Mouse (Mus musculus) neural tube, embryonic 15.5 days (tissue): ENCODE results near the gene Erc1. TPM values are rescaled to one million over a fixed set of nuclear protein-coding genes. Genes with fewer than 3 reads are reported as not detected.
"Not testable (repeated sequence)": the region's sequence is repeated elsewhere in the genome, so short reads cannot be mapped to it uniquely, and the experiment has no call there.

Experiments used
- ATAC-seq: fragments of 200-750 bp; cut with Nextera tagmentation; 2 replicates; pipeline ENCODE4 v1.8.0; 2017; ENCODE audit warnings: mild to moderate bottlenecking, moderate TSS enrichment, moderate library complexity; ENCODE audit not compliant: low FRiP score
- H3K27ac ChIP-seq: fragments of 300-500 bp; sonication (generic); replicated peaks from 2 replicates; pipeline ENCODE4 v1.5.1; 2015; ENCODE audit warnings: mild to moderate bottlenecking, inconsistent platforms
- H3K27me3 ChIP-seq: fragments of 300-500 bp; sonication (generic); replicated peaks from 2 replicates; pipeline ENCODE4 v1.6.1; 2015; ENCODE audit warnings: inconsistent platforms
- H3K36me3 ChIP-seq: fragments of 300-500 bp; sonication (generic); 2 replicates; pipeline ENCODE4 v1.6.1; 2015; ENCODE audit warnings: inconsistent platforms
- H3K4me1 ChIP-seq: fragments of 300-500 bp; sonication (generic); 2 replicates; pipeline ENCODE4 v1.6.1; 2015; ENCODE audit warnings: inconsistent platforms
- H3K4me2 ChIP-seq: fragments of 300-500 bp; sonication (generic); 2 replicates; pipeline ENCODE4 v1.6.1; 2015; ENCODE audit warnings: inconsistent platforms, mild to moderate bottlenecking, moderate library complexity
- H3K4me3 ChIP-seq: fragments of 300-500 bp; sonication (generic); replicated peaks from 2 replicates; pipeline ENCODE4 v1.5.1; 2015; ENCODE audit warnings: mild to moderate bottlenecking, inconsistent platforms
- H3K9ac ChIP-seq: fragments of 300-500 bp; sonication (generic); replicated peaks from 2 replicates; pipeline ENCODE4 v1.6.1; 2015; ENCODE audit warnings: mild to moderate bottlenecking, inconsistent platforms
- H3K9me3 ChIP-seq: fragments of 300-500 bp; sonication (generic); replicated peaks from 2 replicates; pipeline ENCODE4 v1.6.1; 2016; ENCODE audit warnings: inconsistent platforms
- WGBS: fragments of 180-500 bp; shearing (Covaris S2); methylation state at CpG from one replicate; pipeline ENCODE4 v1.1.7; 2015; ENCODE audit warnings: mixed read lengths; 5-methylcytosine and 5-hydroxymethylcytosine counted together
- polyA plus RNA-seq: library from polyadenylated mRNA; unstranded; fragments of >200 nt; fragmentation: Nextera tagmentation; extraction: Ambion mirVana; gene quantifications from 2 replicates; pipeline ENCODE4 v1.2.1, GENCODE M21; 2015

The Erc1 gene
- polyA plus RNA-seq, 1 experiment from 2014 or later, result 51.1 TPM

DNA sequence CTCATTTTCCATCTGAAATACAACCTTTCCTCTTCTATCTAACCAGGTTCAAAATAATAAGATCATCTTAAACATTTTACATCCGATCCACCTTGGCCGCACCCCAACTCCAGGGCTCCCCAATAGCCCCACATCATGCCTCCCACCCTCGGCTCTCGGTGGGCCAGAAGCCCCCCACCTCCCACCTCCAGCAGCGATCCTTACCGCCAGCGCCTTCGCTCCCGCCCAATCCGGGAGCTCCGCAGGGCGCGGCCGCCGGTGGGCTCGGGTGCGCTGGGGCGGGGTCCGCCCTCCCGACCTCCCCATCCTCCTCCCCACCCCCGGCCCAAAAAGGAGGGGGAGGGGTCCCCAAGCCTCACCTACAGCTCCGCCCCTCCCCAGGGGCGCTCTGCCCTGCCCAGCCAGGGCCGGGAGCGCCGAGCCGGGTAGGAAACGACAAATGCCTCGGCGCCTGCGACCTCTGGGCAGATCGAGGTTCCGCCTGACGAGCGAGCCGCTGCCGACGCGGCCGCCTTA is 391 bp downstream of the Erc1 start:
- WGBS, result 0% methylated on average over 40 of the region's 40 CpGs
- Histone ChIP-seq H3K27me3 (no peaks in the 10 kb centered on the region), H3K27ac (peak overlapping the region; percentile 99), H3K9me3 (no peaks in the 10 kb centered on the region), H3K4me2 (peak overlapping the region; percentile 72), H3K9ac (peak overlapping the region; percentile 83), H3K4me1 (peaks cover 37% of the 10 kb centered on the region), H3K36me3 (no peaks in the 10 kb centered on the region), H3K4me3 (peak overlapping the region; percentile 69)
- ATAC-seq, result peak; percentile 35

DNA sequence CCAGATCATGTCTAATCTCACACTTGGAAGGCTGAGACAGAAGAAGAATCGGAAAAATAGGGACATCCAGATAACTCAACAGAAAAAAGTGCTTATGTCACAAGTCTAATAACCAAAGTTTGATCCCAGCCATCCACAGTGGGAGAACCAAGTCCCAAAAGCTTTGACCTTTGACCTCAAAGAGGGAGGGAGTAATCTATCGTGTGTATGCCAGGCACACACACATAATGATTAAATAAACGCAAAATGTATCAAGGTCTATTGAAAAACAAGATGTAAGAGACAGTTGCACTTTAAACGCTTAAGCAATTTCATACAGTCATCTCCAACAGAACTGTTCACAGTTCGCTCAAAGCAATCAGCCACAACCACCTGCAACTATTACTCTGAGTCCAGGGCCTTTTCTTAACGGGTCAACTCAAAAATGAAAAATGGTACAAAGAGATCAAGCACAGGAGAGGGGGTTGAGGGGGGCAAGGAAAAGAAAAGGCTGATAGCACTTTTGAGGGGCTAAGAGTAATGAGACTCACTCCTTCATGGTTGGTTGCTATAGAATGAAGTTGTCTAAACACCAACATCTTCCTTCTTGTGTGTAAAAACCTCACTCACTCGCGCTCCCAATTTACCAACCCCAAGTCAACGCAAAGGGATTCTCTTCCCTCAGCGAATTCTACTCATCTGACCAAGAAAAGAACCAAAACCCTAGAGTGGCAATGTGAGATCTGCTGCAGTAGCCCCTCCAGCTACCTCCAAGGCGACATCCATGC is 1.0 kb downstream of the Erc1 start:
- 26% methylated on average over 11 of the region's 11 CpGs for WGBS
- Histone ChIP-seq H3K4me2 (peak overlapping the region; percentile 72), H3K4me1 (peaks cover 37% of the 10 kb centered on the region)

DNA sequence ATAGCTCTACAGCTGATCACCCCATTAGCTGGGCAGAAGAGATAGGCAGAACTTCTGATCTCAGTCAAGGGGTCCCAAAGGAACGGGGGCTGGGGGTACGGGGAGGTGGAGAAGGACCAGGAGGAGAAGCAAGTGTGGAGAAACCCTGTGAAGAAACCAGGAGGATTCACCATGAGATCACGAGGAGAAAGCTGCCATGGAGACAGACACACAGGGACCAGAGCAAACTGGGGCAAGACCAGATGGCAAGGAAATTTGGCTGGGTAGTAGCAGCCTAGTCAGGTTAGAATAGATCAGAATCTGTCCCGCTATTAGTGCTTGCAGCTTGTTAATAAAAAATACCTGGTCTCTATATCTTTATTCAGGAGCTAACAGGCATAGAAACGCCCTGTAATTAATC is 18.0 kb downstream of the Erc1 start:
- WGBS, result 89% methylated on average over 5 of the region's 5 CpGs

More for the DNA sequence above, 1.0 kb downstream of the Erc1 start:
- no peaks in the 10 kb centered on the region for H3K36me3 ChIP-seq
- H3K27me3 ChIP-seq, result no peaks in the 10 kb centered on the region
- no peak for ATAC-seq
- no peaks in the 10 kb centered on the region for H3K9me3 ChIP-seq
- H3K27ac ChIP-seq, result peak overlapping the region; percentile 99
- peak overlapping the region; percentile 69 for H3K4me3 ChIP-seq
- H3K9ac ChIP-seq, result peak overlapping the region; percentile 83

DNA sequence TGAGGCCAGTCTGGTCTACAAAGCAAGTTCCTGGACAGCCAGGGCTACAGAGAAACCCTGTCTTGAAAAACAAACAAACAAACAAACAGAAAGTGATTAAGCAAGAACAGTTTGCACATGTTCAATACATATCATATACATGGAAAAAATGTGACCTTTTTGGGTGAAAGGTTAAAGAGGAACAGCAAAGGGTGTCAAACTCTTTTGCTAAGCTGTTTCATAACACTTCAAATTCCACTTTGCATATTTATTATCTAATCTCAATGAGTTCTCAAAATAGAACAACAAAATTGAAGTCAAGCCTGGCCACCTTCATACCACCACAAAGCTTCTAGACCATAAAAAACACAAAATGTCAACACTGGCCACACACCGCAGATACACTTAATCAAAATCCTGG is 19.8 kb downstream of the Erc1 start:
- peaks cover 17% of the 10 kb centered on the region for H3K36me3 ChIP-seq
- H3K9me3 ChIP-seq, result no peaks in the 10 kb centered on the region
- 98% methylated on average over 1 of the region's 1 CpGs for WGBS
- H3K27ac ChIP-seq, result no peak overlapping the region
- H3K27me3 ChIP-seq, result no peaks in the 10 kb centered on the region
- no peak overlapping the region for H3K4me3 ChIP-seq
- H3K4me1 ChIP-seq, result peaks cover 3% of the 10 kb centered on the region; the same call in 1 of the 2 replicates
- H3K4me2 ChIP-seq, result no peak overlapping the region
- ATAC-seq, result no peak
- no peak overlapping the region for H3K9ac ChIP-seq

More for the DNA sequence above, 18.0 kb downstream of the Erc1 start:
- no peak overlapping the region for H3K27ac ChIP-seq
- no peak overlapping the region for H3K9ac ChIP-seq
- H3K4me3 ChIP-seq, result no peak overlapping the region
- H3K27me3 ChIP-seq, result no peaks in the 10 kb centered on the region
- no peaks in the 10 kb centered on the region for H3K9me3 ChIP-seq
- no peak overlapping the region for H3K4me2 ChIP-seq
- H3K4me1 ChIP-seq, result peaks cover 3% of the 10 kb centered on the region; the same call in 1 of the 2 replicates
- ATAC-seq, result no peak
- 0 out of 2 replicates have a peak, but pooled peaks cover 4% of the 10 kb centered on the region for H3K36me3 ChIP-seq

DNA sequence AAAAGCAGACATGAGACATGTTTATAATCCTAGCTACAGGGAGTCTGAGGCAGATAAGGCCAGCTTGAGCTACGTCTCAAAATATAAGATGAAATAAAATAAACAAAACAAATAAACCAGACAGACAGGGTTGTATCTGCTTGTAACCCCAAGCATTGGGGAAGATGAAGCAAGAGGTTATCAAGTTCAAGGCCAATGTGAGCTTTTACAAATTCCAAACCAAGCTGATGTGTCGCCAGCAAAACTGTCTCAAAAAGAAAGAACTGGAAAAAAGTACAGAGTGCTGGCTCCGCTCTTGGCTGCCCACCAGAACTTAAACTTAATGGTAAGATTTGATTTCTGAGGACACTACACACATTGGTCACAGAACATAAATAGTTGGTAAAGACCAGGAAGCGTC is 21.3 kb downstream of the Erc1 start:
- Histone ChIP-seq H3K36me3 (peaks cover 17% of the 10 kb centered on the region), H3K4me3 (no peak overlapping the region), H3K9me3 (no peaks in the 10 kb centered on the region), H3K9ac (no peak overlapping the region), H3K4me1 (peaks cover 5% of the 10 kb centered on the region), H3K27ac (no peak overlapping the region), H3K27me3 (no peaks in the 10 kb centered on the region), H3K4me2 (no peak overlapping the region)
- 82% methylated on average over 4 of the region's 4 CpGs for WGBS
- ATAC-seq, result no peak

DNA sequence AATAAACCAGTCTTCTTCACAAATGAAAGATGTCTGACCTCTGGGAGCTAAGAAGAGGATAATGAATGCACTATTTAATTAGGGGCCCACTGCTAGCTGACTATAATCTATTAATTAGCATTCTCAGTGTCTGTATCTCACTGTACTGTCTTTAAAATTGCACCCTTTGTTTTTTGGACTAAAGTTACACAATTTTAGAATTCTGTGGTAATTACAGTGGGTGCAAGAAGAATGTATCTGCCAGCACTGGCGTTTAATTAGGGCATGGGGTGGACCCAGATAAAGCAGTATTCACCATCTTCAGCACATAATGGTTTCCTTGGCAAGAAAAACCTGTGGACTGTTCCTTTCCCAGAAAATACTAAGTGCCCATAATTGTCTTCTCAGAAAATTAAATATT is 25.8 kb downstream of the Erc1 start:
- peaks cover 18% of the 10 kb centered on the region for H3K36me3 ChIP-seq
- H3K27me3 ChIP-seq, result no peaks in the 10 kb centered on the region
- H3K4me3 ChIP-seq, result no peak overlapping the region
- no peak overlapping the region for H3K27ac ChIP-seq
- 55% methylated on average over 1 of the region's 1 CpGs for WGBS
- ATAC-seq, result no peak
- peaks cover 5% of the 10 kb centered on the region for H3K4me1 ChIP-seq
- no peaks in the 10 kb centered on the region for H3K9me3 ChIP-seq
- no peak overlapping the region for H3K9ac ChIP-seq
- no peak overlapping the region for H3K4me2 ChIP-seq

DNA sequence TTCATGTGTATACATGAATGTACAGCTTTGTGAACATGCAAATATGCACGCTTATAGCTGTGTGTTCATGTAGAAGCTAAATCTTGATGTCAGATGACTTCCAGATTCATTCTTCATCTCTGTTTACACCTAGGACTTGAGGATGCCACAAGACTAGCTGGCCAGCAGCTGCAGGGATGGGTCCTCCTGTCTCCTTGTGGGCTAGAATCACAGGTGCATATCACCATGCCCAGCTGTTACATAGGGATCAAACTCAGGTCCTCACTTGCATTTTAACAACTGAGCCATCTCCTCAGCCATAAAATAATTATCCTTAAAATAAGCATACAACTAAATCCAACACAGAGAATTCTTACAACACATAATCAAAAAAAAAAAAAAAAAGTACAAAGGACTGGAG is 26.8 kb downstream of the Erc1 start:
- Histone ChIP-seq H3K27ac (no peak overlapping the region), H3K4me1 (peaks cover 3% of the 10 kb centered on the region; the same call in 1 of the 2 replicates), H3K9me3 (no peaks in the 10 kb centered on the region), H3K4me3 (no peak overlapping the region), H3K36me3 (peaks cover 18% of the 10 kb centered on the region), H3K4me2 (no peak overlapping the region), H3K27me3 (no peaks in the 10 kb centered on the region), H3K9ac (no peak overlapping the region)
- 100% methylated on average over 1 of the region's 1 CpGs for WGBS
- no peak for ATAC-seq

DNA sequence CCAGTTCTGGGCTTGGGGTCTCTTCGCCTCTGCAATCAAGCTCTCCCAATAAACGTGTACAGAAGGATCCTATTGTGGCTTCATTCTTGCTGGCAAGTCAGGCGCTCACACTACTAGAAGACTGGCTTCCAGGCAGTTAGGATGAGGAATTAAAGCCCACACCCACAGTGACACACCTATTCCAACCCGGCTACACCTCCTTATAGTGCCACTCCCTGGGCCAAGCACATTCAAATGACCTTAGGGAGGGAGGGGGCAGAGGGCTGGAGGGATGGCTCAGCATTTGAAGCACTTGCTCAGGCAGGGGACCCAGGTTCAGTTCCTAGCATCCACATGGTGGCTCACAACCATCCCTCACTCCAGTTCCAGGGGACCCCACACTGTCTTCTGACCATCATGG is 29.4 kb downstream of the Erc1 start:
- Histone ChIP-seq H3K4me1 (peaks cover 6% of the 10 kb centered on the region; the same call in 1 of the 2 replicates), H3K27me3 (no peaks in the 10 kb centered on the region), H3K36me3 (peaks cover 7% of the 10 kb centered on the region), H3K9ac (no peak overlapping the region), H3K4me3 (no peak overlapping the region), H3K27ac (no peak overlapping the region), H3K9me3 (no peaks in the 10 kb centered on the region), H3K4me2 (no peak overlapping the region)
- no peak for ATAC-seq
- 97% methylated on average over 4 of the region's 4 CpGs for WGBS

DNA sequence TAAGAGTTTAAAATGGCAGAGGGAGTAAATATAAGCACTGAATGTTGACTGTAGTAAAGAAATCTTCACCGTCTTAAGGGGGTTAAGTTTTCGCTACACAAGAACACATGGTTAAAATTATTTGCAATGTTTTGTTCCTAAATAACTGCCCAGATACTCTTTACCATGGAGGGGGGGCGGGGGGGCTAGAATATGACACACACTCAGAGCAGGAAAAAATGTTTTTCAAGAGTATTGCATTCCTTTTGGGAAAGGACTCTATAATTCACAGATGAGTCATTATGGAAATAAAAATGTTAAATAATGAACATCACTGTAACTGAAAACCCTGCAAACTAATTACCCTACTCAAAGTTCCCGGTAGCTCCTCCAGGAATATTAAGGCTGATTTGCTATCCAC is 32.5 kb downstream of the Erc1 start:
- Histone ChIP-seq H3K27ac (no peak overlapping the region), H3K4me1 (peaks cover 3% of the 10 kb centered on the region; the same call in 1 of the 2 replicates), H3K4me2 (no peak overlapping the region), H3K9me3 (no peaks in the 10 kb centered on the region), H3K9ac (no peak overlapping the region), H3K27me3 (no peaks in the 10 kb centered on the region), H3K4me3 (no peak overlapping the region), H3K36me3 (0 out of 2 replicates have a peak, but pooled peaks cover 5% of the 10 kb centered on the region)
- no peak for ATAC-seq
- WGBS, result 69% methylated on average over 4 of the region's 4 CpGs

DNA sequence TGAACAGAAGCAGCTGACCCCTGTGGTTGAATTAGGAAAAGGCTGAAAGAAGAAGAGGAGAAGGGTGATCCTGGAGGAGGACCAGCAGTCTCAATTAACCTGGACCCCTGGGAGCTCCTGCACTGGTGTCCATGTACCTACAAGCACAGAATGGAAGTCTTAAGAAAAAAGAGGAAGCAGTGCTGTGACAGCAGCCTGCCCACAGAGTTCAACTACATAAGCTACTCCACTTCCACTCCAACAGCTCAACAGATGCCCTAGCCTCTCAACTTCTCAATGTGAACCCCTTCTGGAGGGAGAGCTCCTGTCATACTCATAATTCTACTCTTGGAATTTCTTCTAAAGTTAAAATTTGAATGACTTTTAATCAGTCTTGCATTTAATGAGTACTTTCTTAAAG is 34.9 kb downstream of the Erc1 start:
- H3K4me1 ChIP-seq, H3K4me3 ChIP-seq, ATAC-seq, H3K36me3 ChIP-seq, H3K27ac ChIP-seq, H3K9ac ChIP-seq, H3K9me3 ChIP-seq, H3K27me3 ChIP-seq, H3K4me2 ChIP-seq: not testable (repeated sequence)

DNA sequence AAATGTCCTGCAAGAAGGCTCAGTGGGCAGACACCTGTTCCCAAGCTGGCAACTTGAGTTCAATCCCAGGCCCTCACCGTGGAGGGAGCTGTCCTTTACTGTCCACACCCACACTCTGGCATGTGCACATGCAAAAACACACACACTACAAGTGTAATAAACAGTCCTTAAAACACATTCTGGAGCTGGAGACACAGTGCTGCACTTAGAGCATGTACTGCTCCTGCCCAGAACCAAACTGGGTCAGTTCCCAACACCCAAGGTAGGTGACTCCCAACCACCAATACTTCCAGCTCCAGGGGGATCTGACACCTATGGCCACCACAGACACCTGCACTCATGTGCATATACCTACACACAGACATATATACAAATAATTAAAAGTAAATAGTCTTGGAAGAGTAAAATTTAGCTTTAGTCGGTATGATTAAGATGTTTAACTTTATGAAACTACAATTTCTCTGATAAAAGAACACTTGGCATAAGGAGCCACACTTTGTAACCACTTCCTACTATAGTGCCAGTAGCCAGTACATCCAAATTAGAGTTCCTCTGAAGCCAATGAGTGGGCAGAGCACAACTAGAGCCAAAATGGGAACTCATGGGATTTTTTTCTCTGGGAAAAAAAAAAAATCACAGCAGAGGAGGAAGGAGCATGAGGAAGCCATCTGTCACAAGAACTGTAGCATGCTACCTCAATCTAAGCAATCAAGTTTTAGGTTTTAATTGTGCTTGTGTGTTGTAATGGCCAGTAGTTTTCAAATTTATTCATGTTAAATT is 39.1 kb downstream of the Erc1 start:
- peaks cover 3% of the 10 kb centered on the region; the same call in 1 of the 2 replicates for H3K4me1 ChIP-seq
- ATAC-seq, result no peak
- H3K9ac ChIP-seq, result no peak overlapping the region
- no peak overlapping the region for H3K4me2 ChIP-seq
- no peaks in the 10 kb centered on the region for H3K27me3 ChIP-seq
- H3K9me3 ChIP-seq, result no peaks in the 10 kb centered on the region
- no peak overlapping the region for H3K4me3 ChIP-seq
- 92% methylated on average over 2 of the region's 2 CpGs for WGBS
- no peak overlapping the region for H3K27ac ChIP-seq
- no peaks in the 10 kb centered on the region for H3K36me3 ChIP-seq

DNA sequence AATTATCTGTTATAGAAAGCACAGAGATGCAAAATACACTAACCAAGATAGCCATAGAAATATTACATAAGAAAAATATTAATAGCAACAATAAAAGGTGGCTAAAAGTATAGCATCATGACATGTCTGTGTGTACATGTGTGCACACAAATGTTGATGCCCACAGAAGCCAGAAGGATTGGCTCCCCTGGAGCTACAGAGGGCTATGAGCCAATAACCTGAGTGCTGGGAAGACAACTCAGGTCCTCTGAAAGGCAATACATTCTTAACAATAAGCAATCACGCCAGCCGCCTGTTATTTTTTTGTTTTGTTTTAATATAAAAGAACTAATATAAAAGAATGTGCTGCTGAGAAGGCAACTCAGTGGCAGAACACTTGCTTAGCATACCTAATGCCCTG is 44.7 kb downstream of the Erc1 start:
- Histone ChIP-seq H3K4me3 (no peak overlapping the region), H3K36me3 (no peaks in the 10 kb centered on the region), H3K9me3 (no peaks in the 10 kb centered on the region), H3K9ac (no peak overlapping the region), H3K27me3 (no peaks in the 10 kb centered on the region), H3K4me2 (no peak overlapping the region), H3K27ac (no peak overlapping the region), H3K4me1 (peaks cover 3% of the 10 kb centered on the region; the same call in 1 of the 2 replicates)
- WGBS, result 84% methylated on average over 2 of the region's 2 CpGs
- ATAC-seq, result no peak
